Comparison of ENCODE assay signal across 22 mouse cellular contexts in genomic region chr12:79492613-79493012, GRCm38 (mm10).
"Had no signal": no experiment of that assay in that cellular context is flagged by ENCODE, and none has a peak within 500 bp of the region (broad histone marks: within the 10 kb centered on the region; RNA-seq: fewer than 3 reads in every experiment).

No protein-coding gene starts in this region.

- H3K9me3 ChIP-seq: kidney, embryonic 15.5 days; limb, embryonic 13.5 days; liver, embryonic 12.5 days; liver, embryonic 15.5 days; lung, embryonic 15.5 days; megakaryocyte, embryonic 14.5 days; midbrain, embryonic 10.5 days; neural tube, embryonic 13.5 days had no signal

- DNase-seq: kidney, adult 8-10 months; kidney, postnatal 10 days; kidney, postnatal 36 days; layer of hippocampus, postnatal 36 days; liver; lung, adult 18-20 months; lung, postnatal 10 days; lung, postnatal 36 days; midbrain, embryonic 14.5 days; retina, postnatal 1 day; right cerebral cortex, postnatal 25 days; spleen, adult 18-20 months; thymus, postnatal 25 days had no signal

- H3K4me1 ChIP-seq: kidney, embryonic 15.5 days; liver, embryonic 12.5 days; liver, embryonic 15.5 days; lung, embryonic 15.5 days; midbrain, embryonic 10.5 days; neural tube, embryonic 13.5 days had no signal

- H3K4me2 ChIP-seq: kidney, embryonic 15.5 days; limb, embryonic 13.5 days; liver, embryonic 12.5 days; liver, embryonic 15.5 days; lung, embryonic 15.5 days; neural tube, embryonic 13.5 days had no signal

- H3K27me3 ChIP-seq: kidney, embryonic 15.5 days; limb, embryonic 13.5 days; liver, embryonic 12.5 days; liver, embryonic 15.5 days; lung, embryonic 15.5 days; megakaryocyte, embryonic 14.5 days; neural tube, embryonic 13.5 days had no signal

- H3K36me3 ChIP-seq: kidney, embryonic 15.5 days; limb, embryonic 13.5 days; liver, embryonic 12.5 days; liver, embryonic 15.5 days; lung, embryonic 15.5 days; midbrain, embryonic 10.5 days; neural tube, embryonic 13.5 days had no signal

- ATAC-seq: liver, embryonic 12.5 days had no signal

- H3K27ac ChIP-seq: kidney, embryonic 15.5 days; left cerebral cortex, adult 2 months; limb, embryonic 13.5 days; liver, embryonic 12.5 days; liver, embryonic 15.5 days; lung, embryonic 15.5 days; midbrain, embryonic 10.5 days; neural tube, embryonic 13.5 days had no signal

- H3K4me3 ChIP-seq: kidney, embryonic 15.5 days; left cerebral cortex, adult 2 months; limb, embryonic 13.5 days; liver, embryonic 12.5 days; liver, embryonic 15.5 days; lung, embryonic 15.5 days; megakaryocyte, embryonic 14.5 days; midbrain, embryonic 10.5 days; neural tube, embryonic 13.5 days had no signal

- H3K9ac ChIP-seq: kidney, embryonic 15.5 days; limb, embryonic 13.5 days; liver, embryonic 12.5 days; liver, embryonic 15.5 days; lung, embryonic 15.5 days; neural tube, embryonic 13.5 days had no signal
